ENCODE assay signal across 8 mouse cellular contexts in the genomic region with DNA sequence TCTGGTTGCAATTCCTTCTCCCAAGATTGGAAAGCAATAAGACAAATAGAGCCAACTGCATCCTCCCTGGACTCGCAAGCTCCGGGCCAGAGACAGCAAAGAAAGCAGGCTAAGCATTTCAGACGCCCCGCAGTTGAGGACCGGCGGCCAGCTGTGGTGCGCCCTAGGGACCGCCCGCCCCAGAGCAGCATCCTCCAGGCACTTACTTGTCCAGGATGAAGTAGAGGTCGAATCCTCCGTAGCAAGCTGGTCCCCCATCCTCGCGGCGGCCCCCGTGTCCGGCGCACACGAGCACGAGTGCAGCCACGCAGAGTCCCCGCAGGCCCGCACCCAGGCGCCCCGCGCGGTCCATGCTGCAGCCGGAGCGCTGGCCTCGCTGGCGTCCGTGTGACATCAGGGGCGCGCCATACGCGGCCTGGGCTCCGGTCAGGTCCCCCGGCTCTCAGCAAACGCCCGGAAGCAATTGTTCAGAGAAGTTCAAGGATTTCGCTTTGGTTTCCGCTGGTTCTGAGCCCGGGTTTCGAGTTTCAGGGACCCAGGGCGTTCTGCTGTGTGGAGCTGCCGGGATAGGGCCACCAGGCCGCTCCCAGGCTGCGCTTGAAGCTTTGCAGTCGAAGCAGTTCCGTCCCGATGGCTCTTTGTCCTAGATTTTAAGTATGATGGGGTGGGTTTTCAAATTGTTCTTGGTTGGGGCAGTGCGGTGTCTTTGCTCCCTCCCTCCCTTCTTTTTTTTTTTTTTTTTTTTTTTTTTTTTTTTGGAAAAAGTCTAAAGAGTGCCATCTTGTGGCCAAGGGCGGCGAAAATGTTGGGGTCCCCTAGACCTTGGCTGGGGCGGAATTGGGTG. TPM values are rescaled to one million over a fixed set of nuclear protein-coding genes. Genes with fewer than 3 reads are reported as not detected.
A peak's percentile ranks its signal among the peaks of the same experiment; 100 is the strongest.
DNase-seq lines count a peak whose midpoint lies in the region; ATAC-seq and TF ChIP-seq lines count a peak whose summit lies in the region.

A gene (minus strand): TSS at position 731 of the 844 bp plus-strand sequence.

- peaks cover 11% of the 10 kb centered on the region for H3K79me2 ChIP-seq in C2C12 (ENCODE audit: control insufficient read depth, insufficient read depth)

- H3K27me3 ChIP-seq in C2C12 (ENCODE audit: control insufficient read depth, insufficient read depth, insufficient read length): no peaks in the 10 kb centered on the region
- peaks cover 47% of the 10 kb centered on the region for H3K27me3 ChIP-seq in heart, embryonic 13.5 days (replicated peaks)
- H3K27me3 ChIP-seq in kidney, postnatal 0 days (ENCODE audit: insufficient read depth, low read length): no peaks in the 10 kb centered on the region
- H3K27me3 ChIP-seq in liver, embryonic 13.5 days: peaks cover 45% of the 10 kb centered on the region
- no peaks in the 10 kb centered on the region for H3K27me3 ChIP-seq in neural tube, embryonic 11.5 days (ENCODE audit: control insufficient read depth, insufficient read depth, low read length)

- H3K79me3 ChIP-seq in C2C12 (ENCODE audit: low read depth): peaks cover 2% of the 10 kb centered on the region

- H3K36me3 ChIP-seq in C2C12 (ENCODE audit: control insufficient read depth, insufficient read depth): no peaks in the 10 kb centered on the region
- no peaks in the 10 kb centered on the region for H3K36me3 ChIP-seq in heart, embryonic 13.5 days
- H3K36me3 ChIP-seq in kidney, postnatal 0 days (ENCODE audit: insufficient read depth, low read length): no peaks in the 10 kb centered on the region
- no peaks in the 10 kb centered on the region for H3K36me3 ChIP-seq in liver, embryonic 13.5 days
- no peaks in the 10 kb centered on the region for H3K36me3 ChIP-seq in neural tube, embryonic 11.5 days (ENCODE audit: control insufficient read depth, insufficient read depth, low read length)

- TF ChIP-seq CTCF in C2C12 (IDR thresholded peaks at IDR 0.05; ENCODE audit: control insufficient read depth, insufficient read depth, insufficient read length): peak; percentile 7
- no peak for TF ChIP-seq CTCF in embryonic fibroblast, embryonic 13.5 days (IDR thresholded peaks at IDR 0.05; ENCODE audit: borderline replicate concordance, insufficient read depth, low read length)
- peak; percentile 66 for TF ChIP-seq CTCF in kidney, postnatal 0 days (IDR thresholded peaks at IDR 0.05; ENCODE audit: low read depth)

- peak; percentile 25; the same call in 1 of the 2 replicates for ATAC-seq in heart, embryonic 13.5 days (ENCODE audit: extremely low read depth, insufficient number of reproducible peaks, low FRiP score, low TSS enrichment)
- peak; percentile 61 for ATAC-seq in kidney, postnatal 0 days (replicated peaks; ENCODE audit: low FRiP score, low read depth)
- ATAC-seq in liver, embryonic 13.5 days (ENCODE audit: low read depth): no peak
- peak; percentile 67 for ATAC-seq in neural tube, embryonic 11.5 days (ENCODE audit: insufficient read depth, low FRiP score, low TSS enrichment)

- H3K4me2 ChIP-seq in heart, embryonic 13.5 days: peak within 1 kb of the TSS; percentile 91
- H3K4me2 ChIP-seq in kidney, postnatal 0 days (ENCODE audit: low read length): peak within 1 kb of the TSS; percentile 83
- peak within 1 kb of the TSS; percentile 65 for H3K4me2 ChIP-seq in liver, embryonic 13.5 days
- H3K4me2 ChIP-seq in neural tube, embryonic 11.5 days (ENCODE audit: low read depth): peak within 1 kb of the TSS; percentile 79

- peaks cover 13% of the 10 kb centered on the region; the same call in 1 of the 2 replicates for H3K4me1 ChIP-seq in embryonic fibroblast, embryonic 13.5 days (ENCODE audit: control insufficient read depth, insufficient read depth, low read length)
- peaks cover 30% of the 10 kb centered on the region for H3K4me1 ChIP-seq in heart, embryonic 13.5 days
- no peaks in the 10 kb centered on the region for H3K4me1 ChIP-seq in kidney, postnatal 0 days (replicated peaks; ENCODE audit: insufficient read depth, low read length)
- no peaks in the 10 kb centered on the region for H3K4me1 ChIP-seq in liver, embryonic 13.5 days (replicated peaks)
- no peaks in the 10 kb centered on the region for H3K4me1 ChIP-seq in neural tube, embryonic 11.5 days (ENCODE audit: control insufficient read depth, insufficient read depth, low read length)

- TF ChIP-seq POLR2A in embryonic fibroblast, embryonic 13.5 days (IDR thresholded peaks at IDR 0.05; ENCODE audit: low read depth, low read length): peak; percentile 83

- WGBS in heart, embryonic 13.5 days: under 1% methylated on average over 54 of the region's 54 CpGs
- under 1% methylated on average over 54 of the region's 54 CpGs for WGBS in kidney, postnatal 0 days
- WGBS in liver, embryonic 13.5 days (ENCODE audit: insufficient replicate concordance): under 1% methylated on average over 54 of the region's 54 CpGs
- under 1% methylated on average over 54 of the region's 54 CpGs for WGBS in neural tube, embryonic 11.5 days

- peak within 1 kb of the TSS; percentile 96 for H3K27ac ChIP-seq in embryonic fibroblast, embryonic 13.5 days (ENCODE audit: insufficient read depth, low read length)
- H3K27ac ChIP-seq in heart, embryonic 13.5 days (replicated peaks): peak within 1 kb of the TSS; percentile 87
- H3K27ac ChIP-seq in kidney, postnatal 0 days: peak within 1 kb of the TSS; percentile 82
- H3K27ac ChIP-seq in liver, embryonic 13.5 days: peak within 1 kb of the TSS; percentile 34; the same call in 1 of the 2 replicates
- H3K27ac ChIP-seq in neural tube, embryonic 11.5 days (ENCODE audit: low read depth, low read length): no peak within 1 kb of the TSS; the same call in 1 of the 2 replicates

- no peaks in the 10 kb centered on the region for H3K9me3 ChIP-seq in heart, embryonic 13.5 days
- H3K9me3 ChIP-seq in kidney, postnatal 0 days (replicated peaks; ENCODE audit: low read length): no peaks in the 10 kb centered on the region
- H3K9me3 ChIP-seq in liver, embryonic 13.5 days (replicated peaks): no peaks in the 10 kb centered on the region
- no peaks in the 10 kb centered on the region for H3K9me3 ChIP-seq in neural tube, embryonic 11.5 days (ENCODE audit: control insufficient read depth, low read length)

- peak within 1 kb of the TSS; percentile 91 for H3K9ac ChIP-seq in heart, embryonic 13.5 days
- peak within 1 kb of the TSS; percentile 80 for H3K9ac ChIP-seq in kidney, postnatal 0 days (ENCODE audit: low read depth, low read length)
- H3K9ac ChIP-seq in liver, embryonic 13.5 days: peak within 1 kb of the TSS; percentile 50
- H3K9ac ChIP-seq in neural tube, embryonic 11.5 days (ENCODE audit: low read length): peak within 1 kb of the TSS; percentile 88

- H3ac ChIP-seq in C2C12 (ENCODE audit: control insufficient read depth, insufficient read length, low read depth): peak within 1 kb of the TSS; percentile 78

- peak; percentile 30 for DNase-seq in adrenal gland, adult 8-10 months
- peak; percentile 76 for DNase-seq in kidney, postnatal 0 days (ENCODE audit: low spot score)
- no peak for DNase-seq in liver, embryonic 13.5 days
- DNase-seq in neural tube, embryonic 11.5 days (ENCODE audit: low spot score): peak; percentile 73
- peak; percentile 49 for DNase-seq in thymus, postnatal 0 days (ENCODE audit: low spot score)

- H3K4me3 ChIP-seq in C2C12 (ENCODE audit: insufficient read depth, poor library complexity, severe bottlenecking): peak within 1 kb of the TSS; percentile 51
- H3K4me3 ChIP-seq in embryonic fibroblast, embryonic 13.5 days (ENCODE audit: insufficient read depth, low read length): peak within 1 kb of the TSS; percentile 75
- H3K4me3 ChIP-seq in heart, embryonic 13.5 days: peak within 1 kb of the TSS; percentile 76
- H3K4me3 ChIP-seq in kidney, postnatal 0 days (replicated peaks; ENCODE audit: low read depth, low read length): peak within 1 kb of the TSS; percentile 66
- peak within 1 kb of the TSS; percentile 54 for H3K4me3 ChIP-seq in liver, embryonic 13.5 days (replicated peaks)
- peak within 1 kb of the TSS; percentile 76 for H3K4me3 ChIP-seq in neural tube, embryonic 11.5 days (ENCODE audit: low read depth, low read length)

TF ChIP-seq in C2C12, 6 proteins besides CTCF, POLR2A, EP300 and RAD21:
- TF ChIP-seq MYOD1 (IDR thresholded peaks at IDR 0.05; ENCODE audit: control insufficient read depth, insufficient read length, low read depth): no peak
- TF ChIP-seq CEBPB (IDR thresholded peaks at IDR 0.05; ENCODE audit: low read depth): no peak
- no peak for TF ChIP-seq FOSL1 (IDR thresholded peaks at IDR 0.05; ENCODE audit: insufficient read depth, low read length, poor library complexity, severe bottlenecking)
- no peak for TF ChIP-seq MAX (IDR thresholded peaks at IDR 0.05)
- no peak for TF ChIP-seq MYOG (IDR thresholded peaks at IDR 0.05; ENCODE audit: control insufficient read depth, extremely low read depth, insufficient read length)
- TF ChIP-seq USF1 (IDR thresholded peaks at IDR 0.05; ENCODE audit: low read depth): no peak

RNA-seq across cellular contexts. Expression of the gene that starts here (rescaled TPM):
- 12.5 TPM for polyA plus RNA-seq in C2C12 (2012; fragmentation: generic; extraction: Trizol)
- total RNA-seq in adrenal gland, adult 8-10 months (2022): 10 to 100 TPM; 13.9 to 22.5 (median 18.3) TPM
- polyA plus RNA-seq in embryonic fibroblast, embryonic 13.5 days (2011; ENCODE audit: insufficient read length, low read depth, missing spikeins): 172 and 200 TPM in 2 replicates
- polyA plus RNA-seq in heart, embryonic 13.5 days (2015; fragmentation: Nextera tagmentation; extraction: Ambion mirVana): 3.6 and 4.5 TPM in 2 replicates
- 5.0 and 5.2 TPM in 2 replicates for polyA plus RNA-seq in kidney, postnatal 0 days (2015; fragmentation: Nextera tagmentation; extraction: Ambion mirVana)
- polyA plus RNA-seq in liver, embryonic 13.5 days (2015; fragmentation: Nextera tagmentation; extraction: Ambion mirVana): 0.50 and 0.51 TPM in 2 replicates
- polyA plus RNA-seq in neural tube, embryonic 11.5 days (2014; fragmentation: Nextera tagmentation; extraction: Ambion mirVana): 6.0 and 8.7 TPM in 2 replicates
- polyA plus RNA-seq in thymus, postnatal 0 days (2015; fragmentation: Nextera tagmentation; extraction: Ambion mirVana): 0.61 and 0.75 TPM in 2 replicates

Comparison
In these comparisons a context has a peak if more than half of its experiments do, and no peak if none do; other contexts are left out.
1. RNA of the gene that starts here (polyA plus RNA-seq): 172 to 200 TPM in embryonic fibroblast, embryonic 13.5 days; 12.5 TPM in C2C12 (single experiment), 6.0 to 8.7 TPM in neural tube, embryonic 11.5 days, 5.0 to 5.2 TPM in kidney, postnatal 0 days, 3.6 to 4.5 TPM in heart, embryonic 13.5 days, 0.61 to 0.75 TPM in thymus, postnatal 0 days and 0.50 to 0.51 TPM in liver, embryonic 13.5 days; every median in the first group is over 10 times any median in the second.
2. Peak in DNase-seq in thymus, postnatal 0 days; RNA of the gene not detected or under 1 TPM.
3. Peak in every context shown above with its lines, with median percentiles within 50 percentile points of each other: H3K4me3 ChIP-seq, H3K4me2 ChIP-seq and H3K9ac ChIP-seq.